Mouse (Mus musculus) layer of hippocampus, adult 2 months (tissue): Measurements from ENCODE around the gene Mtfp1. TPM values are rescaled to one million over a fixed set of nuclear protein-coding genes. Genes with fewer than 3 reads are reported as not detected.
"Not testable (repeated sequence)": the region's sequence is repeated elsewhere in the genome, so short reads cannot be mapped to it uniquely, and the experiment has no call there.

Experiments used
- DNase-seq, 2 experiments: peaks; one replicate each; pipeline ENCODE4 v3.0.0; 2022; ENCODE audit warnings: low spot score in 2 of 2
- H3K27ac ChIP-seq: fragments of 200-600 bp; 2 replicates; pipeline ENCODE4 v1.8.1; 2022
- H3K4me3 ChIP-seq: fragments of 200-600 bp; 2 replicates; pipeline ENCODE4 v1.8.1; 2022; ENCODE audit warnings: mild to moderate bottlenecking
- CTCF ChIP-seq: fragments of 200-600 bp; conservative IDR thresholded peaks from 2 replicates; pipeline ENCODE4 v1.8.1; 2022; ENCODE audit warnings: antibody characterized with exemption, mild to moderate bottlenecking, moderate library complexity
- total RNA-seq, 2 experiments: library from RNA; stranded (reverse); gene quantifications; 2 replicates each; pipeline ENCODE4 v1.2.3; 2021

Mtfp1 gene
- total RNA-seq, 2 experiments from 2014 or later = 115 to 119 TPM

DNA sequence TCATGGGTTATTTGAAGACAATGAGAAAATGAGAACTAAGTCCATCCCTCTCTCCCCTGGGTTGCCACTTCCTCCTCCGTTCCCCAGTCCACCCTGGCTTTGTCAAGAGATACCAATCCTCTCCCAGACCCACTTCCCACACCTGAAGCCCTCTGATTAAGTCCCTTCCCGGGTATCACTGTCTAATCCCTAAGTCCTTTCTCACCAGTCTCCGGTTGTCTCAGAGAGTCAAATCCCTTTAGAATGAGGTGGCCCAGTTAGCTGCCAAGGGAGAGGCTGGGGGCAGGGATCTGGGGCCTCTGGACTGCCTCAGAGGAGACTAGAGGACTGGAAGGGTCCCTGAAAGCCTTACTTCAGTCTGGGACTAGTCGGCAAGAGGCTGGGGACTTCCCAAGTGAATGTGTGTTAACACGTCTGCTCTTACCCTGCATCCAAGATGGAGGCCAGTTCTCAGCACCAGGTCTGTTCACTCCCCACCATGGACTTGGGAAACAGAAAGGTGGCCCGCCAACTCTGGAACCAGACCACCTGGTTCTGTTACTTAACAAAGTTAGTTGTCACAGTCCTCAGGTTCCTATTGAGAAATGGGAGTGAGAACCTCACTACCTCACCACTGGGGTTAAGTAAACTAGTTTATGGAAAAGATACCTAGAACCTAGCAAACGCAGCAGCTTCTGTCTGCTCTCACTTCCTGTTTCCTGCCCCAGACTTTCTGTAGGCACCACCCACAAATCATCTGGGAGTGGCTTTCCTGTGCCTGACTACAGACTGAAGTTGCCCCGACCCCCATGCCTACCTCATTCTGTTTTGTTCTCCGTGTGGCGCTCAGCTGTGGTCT, 27.7 kb upstream of the Mtfp1 start, which contains the start of gene Sec14l2:
Sec14l2 (minus strand) TSS at position 674 of the 838 bp plus-strand sequence.
- TF ChIP-seq CTCF = no peak
- Histone ChIP-seq H3K27ac (no peak within 1 kb of the TSS), H3K4me3 (no peak within 1 kb of the TSS)
- no peak for DNase-seq

DNA sequence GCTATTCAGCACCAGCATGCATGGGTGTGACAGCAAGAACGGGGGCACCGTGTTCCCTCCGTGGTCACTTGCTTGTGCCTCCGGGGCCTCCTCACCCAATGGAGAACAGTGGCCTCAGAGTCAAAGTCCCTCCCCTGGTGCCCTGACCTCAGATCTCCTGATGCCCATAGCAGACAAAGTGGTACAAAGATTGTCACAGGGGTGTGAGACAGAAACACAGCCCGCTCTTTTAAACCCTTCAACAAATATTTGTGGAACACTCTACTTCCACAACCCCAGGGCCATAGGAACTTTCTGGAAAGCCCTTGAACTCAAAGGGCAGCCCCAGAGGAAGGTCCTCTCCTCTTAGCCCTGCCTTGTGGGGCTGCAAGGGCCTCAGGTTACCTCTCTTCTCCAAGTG, 27.0 kb upstream of the Mtfp1 start:
- no peak for DNase-seq
- Histone ChIP-seq H3K27ac (no peak overlapping the region), H3K4me3 (no peak overlapping the region)
- no peak for TF ChIP-seq CTCF

DNA sequence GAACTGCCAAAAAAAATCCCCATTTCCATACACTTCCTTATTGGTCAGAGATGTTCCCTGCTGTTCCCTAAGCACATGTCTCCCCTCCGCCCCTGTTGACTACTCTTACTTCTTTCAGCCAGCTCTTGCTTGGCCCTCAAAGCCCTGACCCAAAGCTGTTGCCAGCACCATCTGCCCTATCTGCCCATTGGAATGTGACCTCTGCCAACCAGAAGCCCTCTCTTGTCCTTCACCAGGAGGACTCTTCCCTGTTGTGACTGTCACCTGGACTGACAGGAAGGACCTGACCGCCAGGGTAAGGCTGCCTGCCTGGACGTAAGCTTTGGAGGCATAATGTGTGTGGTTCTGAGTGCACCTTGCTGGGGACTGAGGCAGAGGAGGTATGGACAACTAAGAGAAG, 26.4 kb upstream of the Mtfp1 start:
- H3K27ac ChIP-seq = no peak overlapping the region
- H3K4me3 ChIP-seq = no peak overlapping the region
- TF ChIP-seq CTCF = no peak
- no peak for DNase-seq

DNA sequence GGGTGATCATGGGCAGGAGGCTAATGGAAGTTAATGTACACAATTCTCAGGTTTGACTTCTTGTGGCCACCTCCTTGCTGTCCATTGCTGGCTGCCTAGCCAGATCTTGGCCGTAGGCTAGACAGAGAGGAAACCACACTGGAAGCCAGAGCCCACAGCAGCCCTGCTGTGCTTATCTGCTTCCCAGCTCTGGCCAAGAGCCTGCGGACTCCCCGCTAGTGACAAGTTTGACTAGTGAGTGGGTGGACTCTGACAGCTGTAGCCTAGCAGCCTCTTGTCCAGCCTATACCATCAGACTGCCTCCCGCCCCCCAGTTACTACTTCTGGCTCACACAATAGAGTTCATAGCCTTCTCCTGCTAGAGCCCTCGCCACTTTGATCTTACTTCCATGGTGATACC, 24.4 kb upstream of the Mtfp1 start:
- no peak overlapping the region for H3K27ac ChIP-seq
- no peak overlapping the region for H3K4me3 ChIP-seq
- DNase-seq = no peak
- no peak for TF ChIP-seq CTCF

DNA sequence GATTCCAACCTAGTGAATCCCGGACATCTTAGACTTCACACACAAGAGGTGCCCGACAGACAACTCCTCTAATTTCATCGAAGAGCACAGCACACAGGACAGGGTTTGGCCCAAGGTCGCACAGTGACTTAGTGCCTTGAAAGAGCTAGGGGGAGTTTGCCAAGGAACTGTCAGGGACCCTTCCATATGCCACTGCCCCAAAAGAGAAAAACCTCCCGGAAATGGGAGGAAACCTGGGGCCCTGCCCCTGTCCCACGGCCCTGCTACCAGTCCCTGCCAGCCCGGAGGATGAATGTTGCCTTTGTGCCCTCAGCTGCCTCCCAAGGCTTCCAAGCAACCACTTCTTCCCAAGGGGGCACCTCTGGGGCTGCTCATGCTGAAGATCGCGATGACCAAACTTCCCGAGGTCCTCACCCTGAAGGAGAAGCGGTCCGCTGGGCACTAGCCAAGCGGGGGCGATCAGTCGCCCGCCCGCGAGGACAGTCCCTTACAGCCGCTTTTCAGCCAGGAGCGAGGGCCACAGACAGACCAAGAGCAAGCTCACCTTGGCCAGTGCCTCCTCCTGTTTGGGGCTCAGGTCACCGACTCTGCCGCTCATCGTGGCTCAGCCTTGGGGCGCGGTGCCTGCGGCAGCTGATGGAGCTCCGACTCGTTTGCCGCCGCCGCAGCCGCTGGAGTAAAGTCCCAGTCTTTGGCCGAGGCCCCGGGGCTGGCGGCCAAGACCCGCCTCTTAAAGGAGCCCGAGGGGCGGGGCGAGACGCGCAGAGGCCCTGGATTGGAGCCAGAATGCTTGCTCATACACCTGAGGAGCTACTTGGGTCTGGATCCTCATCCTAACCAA, 23.1 kb upstream of the Mtfp1 start:
- TF ChIP-seq CTCF = no peak
- DNase-seq = peak; percentile 71 to 75
- Histone ChIP-seq H3K4me3 (peak overlapping the region; percentile 93), H3K27ac (peak overlapping the region; percentile 99)

DNA sequence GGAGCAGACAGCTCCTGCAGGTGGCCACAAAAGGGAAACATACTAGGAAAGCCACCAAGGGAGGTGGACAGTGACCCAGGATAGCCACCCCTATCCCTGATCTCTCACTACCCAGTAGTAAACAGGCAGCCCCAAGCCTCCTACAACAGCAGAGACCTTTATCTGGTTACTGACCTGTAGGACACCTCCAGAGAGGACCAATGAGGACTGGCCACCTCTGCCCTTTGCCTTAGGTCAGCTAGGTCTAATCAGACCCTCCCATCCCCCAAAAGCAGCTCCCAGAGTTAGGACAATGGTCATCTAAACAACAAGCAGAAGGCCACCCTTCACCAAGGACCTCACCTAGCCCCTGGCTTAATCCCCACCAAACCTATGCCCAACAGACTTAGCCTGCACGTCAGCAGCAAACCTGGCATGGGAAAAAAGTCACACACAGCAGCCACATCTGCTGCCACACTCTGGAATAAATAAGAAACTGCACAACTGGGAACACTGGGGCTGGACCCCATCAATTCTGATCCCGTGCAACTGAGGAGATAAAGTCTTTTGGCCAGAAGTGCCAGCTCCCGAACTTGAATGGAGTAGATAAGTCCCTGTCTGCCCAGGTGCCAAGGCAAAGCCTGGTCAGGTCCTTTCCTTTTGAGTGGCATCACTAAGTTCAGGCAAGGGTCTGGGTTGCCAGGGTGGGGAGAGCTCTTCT, 22.3 kb upstream of the Mtfp1 start:
- peak overlapping the region; percentile 99 for H3K27ac ChIP-seq
- TF ChIP-seq CTCF = peak; percentile 55
- H3K4me3 ChIP-seq = peak overlapping the region; percentile 93
- no peak for DNase-seq

DNA sequence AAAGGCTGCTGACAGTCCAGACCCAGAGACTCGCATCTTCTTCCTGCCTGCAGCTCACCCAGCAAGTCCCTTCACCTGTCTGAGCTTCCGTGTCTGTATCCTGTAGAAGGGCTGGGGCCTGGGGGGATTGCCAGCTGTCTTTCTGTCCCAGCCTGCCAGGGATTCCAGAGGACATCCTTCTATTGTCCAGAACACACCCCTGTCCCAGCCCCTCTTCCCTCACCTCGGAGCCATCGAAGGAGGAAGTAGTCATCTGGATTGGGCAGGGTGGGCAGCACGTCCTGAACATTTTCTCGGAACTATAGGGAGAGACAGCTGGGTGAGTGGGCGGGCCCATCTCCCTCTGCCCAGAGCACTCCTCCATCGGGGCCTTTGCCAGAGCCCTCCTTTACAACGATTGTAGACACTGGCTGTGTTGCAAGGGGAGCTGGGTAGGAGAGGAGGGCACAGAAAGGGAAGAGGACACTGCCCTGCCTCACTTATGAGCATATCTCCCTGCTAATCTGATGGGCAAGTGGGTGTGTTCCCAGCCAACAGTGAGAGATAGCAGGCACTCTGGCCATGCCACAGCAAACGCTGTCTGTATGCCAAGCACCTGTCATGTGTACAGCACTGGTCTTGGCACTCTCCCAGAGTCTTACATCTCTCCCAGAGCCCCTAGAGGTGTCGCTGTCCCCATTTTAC, 21.4 kb upstream of the Mtfp1 start:
- Histone ChIP-seq H3K27ac (peak overlapping the region; percentile 99), H3K4me3 (peak overlapping the region; percentile 93)
- TF ChIP-seq CTCF = no peak
- DNase-seq = peak; percentile 47 to 55

DNA sequence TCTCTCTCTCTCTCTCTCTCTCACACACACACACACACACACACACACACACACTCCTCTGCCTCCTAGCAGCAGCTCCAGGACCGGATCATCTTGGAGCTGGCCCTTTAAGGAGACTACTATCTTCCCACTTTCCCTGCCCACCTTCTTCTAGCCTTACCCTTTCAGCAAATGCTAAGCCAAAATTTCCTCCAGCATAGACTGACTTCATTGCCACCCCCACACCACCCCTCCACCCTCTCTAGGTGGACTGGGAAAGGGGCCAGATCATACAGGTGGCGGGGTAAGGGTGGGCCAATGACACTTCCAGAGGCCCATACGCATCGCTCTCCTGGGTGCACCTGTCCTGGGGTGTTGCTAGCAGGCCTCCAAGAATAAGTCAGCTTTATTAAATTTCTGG, 20.2 kb upstream of the Mtfp1 start:
- DNase-seq = no peak
- peak overlapping the region; percentile 99 for H3K27ac ChIP-seq
- no peak for TF ChIP-seq CTCF

DNA sequence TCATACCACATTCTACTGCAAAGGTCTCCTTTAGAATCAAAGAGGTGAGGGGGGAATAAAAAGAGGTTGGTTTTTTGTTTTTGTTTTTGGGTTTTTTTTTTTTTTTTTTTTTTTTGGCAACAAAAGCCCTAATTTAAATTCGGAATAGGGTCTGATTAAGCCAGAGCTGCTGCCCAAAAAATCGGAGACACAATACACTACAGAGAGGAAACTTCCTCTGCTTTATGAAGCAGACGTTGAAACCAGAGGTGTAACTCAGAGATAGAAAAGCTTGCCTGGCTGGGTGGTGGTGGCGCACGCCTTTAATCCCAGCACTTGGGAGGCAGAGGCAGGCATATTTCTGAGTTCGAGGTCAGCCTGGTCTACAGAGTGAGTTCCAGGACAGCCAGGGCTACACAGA, 19.3 kb upstream of the Mtfp1 start:
- peak overlapping the region; percentile 83 for H3K27ac ChIP-seq
- not testable (repeated sequence) for DNase-seq, H3K4me3 ChIP-seq

More for the DNA sequence above, 20.2 kb upstream of the Mtfp1 start:
- peak overlapping the region; percentile 93 for H3K4me3 ChIP-seq

DNA sequence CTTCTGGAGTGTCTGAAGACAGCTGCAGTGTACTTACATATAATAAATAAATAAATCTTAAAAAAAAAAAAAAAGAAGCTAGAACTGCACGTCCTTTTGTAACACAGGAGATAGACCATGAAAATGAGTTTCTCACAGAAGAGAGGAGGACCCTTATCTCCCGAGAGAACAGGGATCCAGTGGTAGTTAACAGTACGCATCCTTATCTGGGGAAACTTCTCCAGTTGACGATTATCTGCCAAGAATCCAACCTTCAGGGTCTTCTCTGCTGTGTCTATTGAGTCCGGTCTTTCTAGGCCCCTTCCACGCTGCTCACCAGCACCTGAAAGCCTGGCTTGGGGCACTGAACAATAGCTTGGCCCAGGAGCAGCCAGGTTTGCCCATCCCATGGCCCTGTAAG, 18.7 kb upstream of the Mtfp1 start:
- Histone ChIP-seq H3K4me3 (no peak overlapping the region; the same call in 1 of the 2 replicates), H3K27ac (peak overlapping the region; percentile 83)
- DNase-seq = no peak
- no peak for TF ChIP-seq CTCF

DNA sequence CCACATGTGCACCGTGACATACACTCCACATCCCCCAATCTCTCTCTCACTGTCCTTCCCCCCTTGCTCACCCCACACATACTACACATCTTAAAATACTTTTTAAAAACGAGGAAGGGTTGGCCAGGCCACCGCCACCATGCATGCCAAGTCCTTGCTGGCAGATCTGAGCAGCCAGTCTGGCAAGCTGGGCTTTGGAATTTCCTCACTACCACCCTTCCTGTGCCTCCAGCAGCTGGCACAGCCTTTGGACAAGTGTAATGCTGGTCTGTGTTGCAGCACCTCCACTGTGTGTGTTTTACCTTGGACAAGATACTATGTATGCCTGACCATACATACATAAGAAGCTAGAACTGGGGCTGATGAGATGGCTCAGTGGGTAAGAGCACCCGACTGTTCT, 18.3 kb upstream of the Mtfp1 start:
- Histone ChIP-seq H3K27ac (peak overlapping the region; percentile 83), H3K4me3 (no peak overlapping the region)
- DNase-seq = no peak
- no peak for TF ChIP-seq CTCF

DNA sequence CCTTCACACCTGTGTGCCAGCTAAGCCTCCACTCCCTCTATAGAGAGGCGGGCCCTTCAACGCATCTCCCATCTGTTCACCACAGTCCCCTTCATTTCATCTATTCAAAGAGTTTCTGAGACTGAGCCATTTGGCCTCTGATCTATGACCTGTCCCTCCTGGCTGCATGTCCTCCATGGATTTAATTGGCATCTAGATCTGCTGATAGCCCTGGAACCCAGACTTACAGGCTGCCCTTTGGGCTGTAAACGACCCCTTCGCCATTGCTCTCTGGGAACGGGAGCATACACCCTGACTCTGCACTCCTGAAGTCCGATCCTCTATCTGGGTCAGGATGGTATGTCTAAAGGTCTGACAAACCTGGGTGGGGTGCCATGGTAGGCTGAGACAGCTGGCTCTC, 17.6 kb upstream of the Mtfp1 start:
- no peak for DNase-seq

DNA sequence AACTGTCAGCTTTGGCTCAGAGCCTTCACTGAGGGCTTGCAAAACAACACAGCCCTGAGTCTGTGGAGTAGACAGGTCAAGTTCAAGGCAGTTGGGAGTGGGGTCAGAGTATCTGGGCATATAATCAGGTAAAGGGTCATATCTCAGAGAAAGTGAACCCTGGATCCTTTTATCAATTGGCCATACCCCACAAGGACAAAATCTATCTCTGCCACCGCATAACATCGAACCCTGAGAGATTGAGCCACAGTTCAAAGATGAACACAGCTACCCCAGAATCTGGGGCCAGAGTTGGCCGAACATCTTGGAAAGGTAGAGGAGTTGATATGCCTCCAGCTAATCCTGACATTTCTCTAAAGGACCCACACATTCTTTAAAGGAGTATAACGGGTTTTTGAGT, 16.8 kb upstream of the Mtfp1 start:
- no peak for TF ChIP-seq CTCF
- H3K4me3 ChIP-seq = no peak overlapping the region
- no peak for DNase-seq
- peak overlapping the region; percentile 83; the same call in 1 of the 2 replicates for H3K27ac ChIP-seq

More for the DNA sequence above, 17.6 kb upstream of the Mtfp1 start:
- no peak for TF ChIP-seq CTCF
- Histone ChIP-seq H3K4me3 (no peak overlapping the region), H3K27ac (peak overlapping the region; percentile 83)
